Mouse (Mus musculus) CH12.LX (cell line): Measurements from ENCODE around the gene Noxo1. TPM values are rescaled to one million over a fixed set of nuclear protein-coding genes. Genes with fewer than 3 reads are reported as not detected.

Experiments
- DNase-seq: peaks from one replicate; pipeline ENCODE4 v3.0.0-alpha.2; 2013; ENCODE audit errors: extremely low read depth
- H3K27ac ChIP-seq: 2 replicates; pipeline ENCODE4 v1.5.1; 2012; ENCODE audit warnings: low read depth, mild to moderate bottlenecking, control low read depth, moderate library complexity; ENCODE audit not compliant: insufficient read depth
- H3K27me3 ChIP-seq: replicated peaks from 2 replicates; pipeline ENCODE3; 2012; ENCODE audit warnings: inconsistent platforms
- H3K36me3 ChIP-seq, 2 experiments: replicated peaks in 1 of 2; 2 replicates each; pipeline versions ENCODE3 to v1.6.1; 2012; ENCODE audit warnings: inconsistent platforms in 1 of 2, low read length in 1 of 2, mild to moderate bottlenecking in 1 of 2, mixed read lengths in 1 of 2, moderate library complexity in 1 of 2; ENCODE audit not compliant: control insufficient read depth in 1 of 2, insufficient read depth in 1 of 2
- H3K4me1 ChIP-seq, 2 experiments: 2 replicates each; pipeline ENCODE4 v1.6.1; 2012; ENCODE audit warnings: inconsistent platforms in 1 of 2, moderate library complexity in 1 of 2; ENCODE audit not compliant: insufficient read depth in 2 of 2, control insufficient read depth in 1 of 2
- H3K4me2 ChIP-seq: 2 replicates; pipeline ENCODE4 v1.6.1; 2012; ENCODE audit warnings: low read depth, mild to moderate bottlenecking, control low read depth; ENCODE audit not compliant: poor library complexity, insufficient read depth, severe bottlenecking
- H3K4me3 ChIP-seq, 3 experiments: fragments of 150-350 bp in 1 of 3; sonication (generic) in 1 of 3; replicated peaks in 1 of 3; 2 replicates each; pipeline versions ENCODE3 to v1.5.1; 2011 to 2012; ENCODE audit warnings: low read depth in 2 of 3, low read length in 2 of 3, mild to moderate bottlenecking in 2 of 3, moderate library complexity in 2 of 3, control low read depth in 1 of 3, improper control_type of control experiment in 1 of 3, inconsistent platforms in 1 of 3, mixed read lengths in 1 of 3; ENCODE audit not compliant: poor library complexity in 1 of 3
- H3K79me2 ChIP-seq: replicated peaks from 2 replicates; pipeline ENCODE4 v1.6.1; 2012; ENCODE audit warnings: mild to moderate bottlenecking, moderate library complexity; ENCODE audit not compliant: control insufficient read depth, poor library complexity, insufficient read depth, severe bottlenecking; ENCODE audit errors: extremely low read depth
- H3K9ac ChIP-seq: 2 replicates; pipeline ENCODE4 v1.6.1; 2012; ENCODE audit warnings: low read depth, mild to moderate bottlenecking, control low read depth, moderate library complexity; ENCODE audit not compliant: insufficient read depth
- H3K9me3 ChIP-seq: replicated peaks from 2 replicates; pipeline ENCODE3; 2012; ENCODE audit warnings: low read length, inconsistent platforms, mixed read lengths
- CTCF ChIP-seq, 2 experiments: IDR thresholded peaks in 1 of 2; conservative IDR thresholded peaks in 1 of 2; 2 replicates each; pipeline ENCODE4 v1.5.1; 2011 to 2012; ENCODE audit warnings: low read depth in 2 of 2, low read length in 2 of 2, improper control_type of control experiment in 1 of 2, inconsistent platforms in 1 of 2, mild to moderate bottlenecking in 1 of 2, moderate library complexity in 1 of 2
- ETS1 ChIP-seq: conservative IDR thresholded peaks from 2 replicates; pipeline ENCODE4 v1.6.1; 2012; ENCODE audit warnings: low read depth, mild to moderate bottlenecking, inconsistent platforms, low read length, improper control_type of control experiment, moderate library complexity
- GABPA ChIP-seq: IDR thresholded peaks from 2 replicates; pipeline ENCODE4 v1.6.1; 2012; ENCODE audit warnings: low read depth, low read length, improper control_type of control experiment, inconsistent platforms; ENCODE audit not compliant: insufficient replicate concordance
- HCFC1 ChIP-seq: IDR thresholded peaks from 2 replicates; pipeline ENCODE4 v1.6.1; 2012; ENCODE audit warnings: low read depth, mild to moderate bottlenecking, inconsistent platforms, low read length, improper control_type of control experiment
- KAT2A ChIP-seq: IDR thresholded peaks from 2 replicates; pipeline ENCODE4 v1.6.1; 2012; ENCODE audit warnings: low read length, improper control_type of control experiment, inconsistent platforms; ENCODE audit not compliant: insufficient replicate concordance
- MYC ChIP-seq: IDR thresholded peaks from 2 replicates; pipeline ENCODE4 v1.6.1; 2011; ENCODE audit warnings: low read depth, mild to moderate bottlenecking, improper control_type of control experiment, low read length
- NRF1 ChIP-seq: IDR thresholded peaks from 2 replicates; pipeline ENCODE4 v1.6.1; 2014; ENCODE audit warnings: low read depth, mild to moderate bottlenecking, inconsistent platforms, low read length, improper control_type of control experiment, moderate library complexity
- POLR2A ChIP-seq: IDR thresholded peaks from 2 replicates; pipeline ENCODE4 v1.6.1; 2011; ENCODE audit warnings: low read depth, mild to moderate bottlenecking, improper control_type of control experiment, low read length
- RCOR1 ChIP-seq: conservative IDR thresholded peaks from 2 replicates; pipeline ENCODE4 v1.6.1; 2012; ENCODE audit warnings: low read depth, mild to moderate bottlenecking, inconsistent platforms, low read length, improper control_type of control experiment
- SIN3A ChIP-seq: IDR thresholded peaks from 2 replicates; pipeline ENCODE4 v1.6.1; 2012; ENCODE audit warnings: low read length, improper control_type of control experiment, inconsistent platforms
- TBP ChIP-seq: conservative IDR thresholded peaks from 2 replicates; pipeline ENCODE4 v1.6.1; 2011; ENCODE audit warnings: low read depth, low read length, improper control_type of control experiment
- TCF12 ChIP-seq: IDR thresholded peaks from 2 replicates; pipeline ENCODE4 v1.6.1; 2014; ENCODE audit warnings: low read depth, mild to moderate bottlenecking, inconsistent platforms, low read length, improper control_type of control experiment
- USF2 ChIP-seq: conservative IDR thresholded peaks from 2 replicates; pipeline ENCODE4 v1.6.1; 2011; ENCODE audit warnings: low read depth, low read length, improper control_type of control experiment
- ZMIZ1 ChIP-seq: IDR thresholded peaks from 2 replicates; pipeline ENCODE4 v1.6.1; 2012; ENCODE audit warnings: low read depth, mild to moderate bottlenecking, inconsistent platforms, low read length, improper control_type of control experiment
- ZNF384 ChIP-seq: IDR thresholded peaks from 2 replicates; pipeline ENCODE4 v1.6.1; 2012; ENCODE audit warnings: low read depth, low read length, improper control_type of control experiment, inconsistent platforms
- dilution Hi-C: fragments of 300-500 bp; cut with MboI; formaldehyde crosslinking; loops from 2 replicates; pipeline ENCODE4 v1.14.3; 2020; ENCODE audit warnings: low sequenced_read_pairs; ENCODE audit not compliant: extremely low pct_unique_long_range_greater_than_20kb, extremely low pct_ligation_motif_present
- in situ Hi-C: fragments of 300-500 bp; cut with MboI; formaldehyde crosslinking; loops from 3 replicates; pipeline ENCODE4 v1.14.3; 2019; ENCODE audit warnings: low sequenced_read_pairs, low pct_ligation_motif_present, low pct_unique_long_range_greater_than_20kb, mixed read lengths
- polyA plus RNA-seq: library from polyadenylated mRNA; unstranded; fragments of >175 nt; gene quantifications from 2 replicates; pipeline ENCODE4 v1.2.1, GENCODE M21; 2012; ENCODE audit warnings: low read depth; ENCODE audit not compliant: insufficient read length
- total RNA-seq, 2 experiments: library from RNA; depleted of rRNA; stranded (reverse); fragments of 300-350 nt in 1 of 2; fragments of >200 nt in 1 of 2; gene quantifications; 2 replicates each; pipeline ENCODE4 v1.2.3; 2012 to 2014

The Noxo1 gene
- total and polyA plus RNA-seq, 3 experiments: 0.47 to 2.5 (median 0.89) TPM

GRCm38 (mm10) chr17:24732233-24732935 is 36.4 kb downstream of the Noxo1 start:
- no peak overlapping the region for H3K4me3 ChIP-seq
- dilution Hi-C loops: no loop called here
- TF ChIP-seq SIN3A (no peak), TBP (no peak), MYC (no peak), POLR2A (no peak), ETS1 (no peak), USF2 (no peak), CTCF (conservative IDR thresholded peaks at IDR 0.05 in 1 of 2, IDR thresholded peaks at IDR 0.05 in 1 of 2; ENCODE audit: low read depth in 2 of 2, low read length in 2 of 2) (no peak), GABPA (no peak), ZMIZ1 (no peak), TCF12 (no peak), ZNF384 (no peak), NRF1 (no peak), RCOR1 (no peak), HCFC1 (no peak)
- no peak overlapping the region for H3K9ac ChIP-seq
- in situ Hi-C loops: no loop called here
- DNase-seq: no peak
- no peaks in the 10 kb centered on the region for H3K9me3 ChIP-seq
- H3K79me2 ChIP-seq: no peaks in the 10 kb centered on the region
- peaks cover 4 to 32% of the 10 kb centered on the region in 2 experiments; a peak in 3 of 4 replicates for H3K4me1 ChIP-seq
- H3K27me3 ChIP-seq: no peaks in the 10 kb centered on the region
- H3K4me2 ChIP-seq: no peak overlapping the region
- H3K27ac ChIP-seq: no peak overlapping the region
- peaks cover 0 to 7% of the 10 kb centered on the region in 2 experiments for H3K36me3 ChIP-seq

DNA sequence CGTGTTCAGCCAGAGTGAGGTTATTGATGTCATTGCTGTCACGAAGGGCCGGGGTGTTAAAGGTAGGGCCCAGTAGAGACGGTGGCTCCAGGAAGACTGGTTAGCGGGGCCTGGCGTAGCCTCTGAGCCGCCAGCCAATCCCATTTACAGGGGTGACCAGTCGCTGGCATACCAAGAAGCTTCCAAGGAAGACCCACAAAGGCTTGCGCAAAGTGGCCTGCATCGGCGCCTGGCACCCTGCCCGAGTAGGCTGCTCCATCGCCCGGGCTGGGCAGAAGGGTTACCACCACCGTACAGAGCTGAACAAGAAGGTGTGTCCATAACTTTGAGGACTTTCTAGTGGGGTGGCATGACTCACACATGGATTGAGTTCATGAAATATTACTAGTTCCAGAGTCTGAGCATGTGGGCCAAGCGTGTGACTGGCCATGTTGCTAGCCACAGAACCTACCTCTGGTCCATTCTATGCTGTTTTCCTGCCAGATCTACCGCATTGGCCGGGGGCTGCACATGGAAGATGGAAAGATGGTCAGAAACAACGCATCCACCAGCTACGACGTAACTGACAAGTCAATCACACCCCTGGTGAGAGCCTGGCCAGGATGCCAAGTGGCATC is 37.5 kb downstream of the Noxo1 start:
- Histone ChIP-seq H3K4me1 (peaks cover 4 to 41% of the 10 kb centered on the region in 2 experiments; a peak in 3 of 4 replicates), H3K79me2 (no peaks in the 10 kb centered on the region), H3K4me2 (no peak overlapping the region), H3K27ac (no peak overlapping the region), H3K9ac (no peak overlapping the region), H3K9me3 (no peaks in the 10 kb centered on the region), H3K27me3 (no peaks in the 10 kb centered on the region), H3K36me3 (peaks cover 0 to 7% of the 10 kb centered on the region in 2 experiments), H3K4me3 (no peak overlapping the region)
- no peak for DNase-seq
- dilution Hi-C loops: no loop called here
- TF ChIP-seq KAT2A: no peak
- in situ Hi-C loops: no loop called here
